Mouse (Mus musculus) C2C12 (cell line): Measurements from ENCODE around the gene Adnp. TPM values are rescaled to one million over a fixed set of nuclear protein-coding genes. Genes with fewer than 3 reads are reported as not detected.
"Not testable (repeated sequence)": the region's sequence is repeated elsewhere in the genome, so short reads cannot be mapped to it uniquely, and the experiment has no call there.

ENCODE experiments used
- H3K27me3 ChIP-seq: one replicate; pipeline ENCODE4 v1.6.1; 2011; ENCODE audit not compliant: control insufficient read depth, insufficient read depth, insufficient read length
- H3K36me3 ChIP-seq: one replicate; pipeline ENCODE4 v1.6.1; 2011; ENCODE audit not compliant: control insufficient read depth, insufficient read depth
- H3K4me3 ChIP-seq: one replicate; pipeline ENCODE4 v1.5.1; 2011; ENCODE audit warnings: mild to moderate bottlenecking, control low read depth; ENCODE audit not compliant: poor library complexity, insufficient read depth, severe bottlenecking
- H3K79me2 ChIP-seq: one replicate; pipeline ENCODE4 v1.6.1; 2011; ENCODE audit not compliant: control insufficient read depth, insufficient read depth
- H3K79me3 ChIP-seq: one replicate; pipeline ENCODE4 v1.6.1; 2011; ENCODE audit warnings: low read depth, control low read depth
- H3ac ChIP-seq: one replicate; pipeline ENCODE3; 2011; ENCODE audit warnings: low read depth; ENCODE audit not compliant: control insufficient read depth, insufficient read length
- CEBPB ChIP-seq: IDR thresholded peaks from one replicate; pipeline ENCODE4 v1.6.1; 2011; ENCODE audit warnings: low read depth, mild to moderate bottlenecking, control low read depth, moderate library complexity
- CTCF ChIP-seq: IDR thresholded peaks from one replicate; pipeline ENCODE4 v1.5.1; 2011; ENCODE audit not compliant: control insufficient read depth, insufficient read depth, insufficient read length
- FOSL1 ChIP-seq: IDR thresholded peaks from one replicate; pipeline ENCODE4 v1.8.0; 2011; ENCODE audit warnings: mild to moderate bottlenecking, low read length; ENCODE audit not compliant: poor library complexity, insufficient read depth, severe bottlenecking
- MAX ChIP-seq: IDR thresholded peaks from one replicate; pipeline ENCODE4 v1.6.1; 2011; ENCODE audit warnings: mild to moderate bottlenecking, control low read depth
- MYOD1 ChIP-seq: IDR thresholded peaks from one replicate; pipeline ENCODE4 v1.6.1; 2011; ENCODE audit warnings: low read depth; ENCODE audit not compliant: control insufficient read depth, insufficient read length
- MYOG ChIP-seq: IDR thresholded peaks from one replicate; pipeline ENCODE4 v1.6.1; 2011; ENCODE audit not compliant: control insufficient read depth, insufficient read length; ENCODE audit errors: extremely low read depth
- USF1 ChIP-seq: IDR thresholded peaks from one replicate; pipeline ENCODE4 v1.6.1; 2011; ENCODE audit warnings: low read depth, mild to moderate bottlenecking, control low read depth, moderate library complexity
- polyA plus RNA-seq: library from polyadenylated mRNA; unstranded; fragments of >200 nt; fragmentation: generic; extraction: Trizol; gene quantifications from one replicate; pipeline ENCODE4 v1.2.1, GENCODE M21; 2012; ENCODE audit warnings: missing spikeins

The Adnp gene
- polyA plus RNA-seq, 1 experiment, result 7.3 TPM

GRCm38 (mm10) chr2:168161978-168162377, 44.9 kb downstream of the Adnp start:
- no peaks in the 10 kb centered on the region for H3K79me3 ChIP-seq
- H3ac ChIP-seq, result no peak overlapping the region
- no peak overlapping the region for H3K4me3 ChIP-seq
- TF ChIP-seq MAX (no peak), CEBPB (no peak), MYOG (no peak), USF1 (no peak), MYOD1 (no peak), FOSL1 (no peak), CTCF (no peak)
- H3K27me3 ChIP-seq, result no peaks in the 10 kb centered on the region
- no peaks in the 10 kb centered on the region for H3K79me2 ChIP-seq
- no peaks in the 10 kb centered on the region for H3K36me3 ChIP-seq

- Histone ChIP-seq H3K36me3 (no peaks in the 10 kb centered on the region), H3K27me3 (no peaks in the 10 kb centered on the region), H3ac (no peak overlapping the region), H3K79me3 (no peaks in the 10 kb centered on the region), H3K79me2 (no peaks in the 10 kb centered on the region), H3K4me3 (no peak overlapping the region)
- no peak for TF ChIP-seq CEBPB
- no peak for TF ChIP-seq MYOG
- no peak for TF ChIP-seq USF1
- no peak for TF ChIP-seq FOSL1
- TF ChIP-seq CTCF, result no peak
- TF ChIP-seq MYOD1, result no peak
- no peak for TF ChIP-seq MAX
Observed at GRCm38 (mm10) chr2:168161514-168161971, 45.4 kb downstream of the Adnp start.

DNA sequence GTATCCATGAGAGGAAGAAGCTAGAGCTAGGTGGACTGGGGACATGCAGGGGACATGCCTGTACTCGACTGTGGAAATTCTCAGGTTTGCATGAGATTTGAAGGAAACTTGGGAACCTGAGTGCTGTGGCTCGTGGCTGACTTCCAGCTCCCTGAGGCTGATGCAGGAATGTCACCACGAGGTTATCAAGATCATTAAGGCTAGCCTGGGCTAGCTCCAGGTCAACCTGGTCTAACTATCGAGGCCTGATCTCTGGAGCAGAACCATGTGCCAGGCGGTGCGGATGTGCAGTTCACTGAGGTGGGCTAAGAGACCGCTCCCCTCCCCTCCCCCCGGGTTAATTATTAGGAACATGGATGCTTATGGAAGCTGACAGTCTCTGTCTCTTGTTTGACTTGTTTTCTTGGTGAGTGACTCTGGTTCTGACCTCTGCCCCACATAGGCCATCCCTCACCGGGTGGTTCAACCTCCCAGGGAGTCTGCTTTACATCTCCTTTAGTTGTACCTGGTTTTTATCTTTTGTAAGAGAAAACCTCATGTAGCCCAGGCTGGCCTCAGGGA, 46.5 kb downstream of the Adnp start:
- TF ChIP-seq USF1 (no peak), CTCF (no peak), MAX (no peak), MYOG (no peak), FOSL1 (no peak), MYOD1 (no peak), CEBPB (no peak)
- Histone ChIP-seq H3ac (no peak overlapping the region), H3K36me3 (no peaks in the 10 kb centered on the region), H3K4me3 (no peak overlapping the region), H3K79me3 (no peaks in the 10 kb centered on the region), H3K79me2 (no peaks in the 10 kb centered on the region), H3K27me3 (no peaks in the 10 kb centered on the region)

DNA sequence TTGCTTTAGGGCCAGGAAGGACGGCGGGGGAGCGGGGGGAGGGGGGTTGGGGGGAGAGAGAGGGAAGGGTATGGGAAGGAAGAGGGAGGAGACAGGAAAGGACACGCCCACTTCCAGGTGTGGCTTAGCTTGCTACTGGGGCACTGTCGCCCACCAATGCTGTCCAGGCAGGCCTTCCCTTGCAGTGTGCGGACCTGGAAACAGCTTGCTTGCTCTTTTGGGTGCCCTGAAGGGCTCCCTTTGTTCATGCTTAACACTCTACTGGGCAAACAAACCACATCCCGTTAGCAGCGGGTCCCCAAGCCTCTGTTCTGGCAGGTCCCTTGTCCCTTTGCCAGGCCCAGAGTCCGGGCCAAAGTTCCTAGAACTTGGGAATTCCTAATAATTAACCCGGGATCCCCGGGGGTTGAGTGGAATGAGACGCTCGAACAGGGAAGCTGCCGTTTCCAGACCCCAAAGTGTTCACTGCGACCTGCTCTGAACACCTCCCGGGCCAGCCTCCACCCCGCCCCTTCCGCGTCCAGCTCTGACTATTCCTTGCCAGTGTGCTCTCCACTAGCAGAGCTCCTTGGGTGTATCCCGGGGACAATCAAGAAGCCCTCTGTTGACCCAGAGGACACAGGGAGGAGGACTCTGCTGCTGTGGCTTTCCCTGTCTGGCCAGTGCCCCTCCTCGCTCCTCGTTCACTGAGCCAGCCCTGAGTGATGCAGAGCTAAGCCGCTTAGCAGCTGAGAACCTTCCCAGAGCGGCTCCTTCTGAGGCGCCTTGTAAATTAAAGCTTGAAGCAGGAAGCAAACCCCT, 47.8 kb downstream of the Adnp start:
- Histone ChIP-seq H3K79me3 (no peaks in the 10 kb centered on the region), H3K79me2 (no peaks in the 10 kb centered on the region), H3ac (no peak overlapping the region), H3K36me3 (no peaks in the 10 kb centered on the region), H3K4me3 (no peak overlapping the region), H3K27me3 (no peaks in the 10 kb centered on the region)
- TF ChIP-seq MYOG (no peak), FOSL1 (no peak), CTCF (no peak), MYOD1 (no peak), MAX (no peak), CEBPB (no peak), USF1 (no peak)

- H3K79me2 ChIP-seq, H3K27me3 ChIP-seq, H3K4me3 ChIP-seq, H3K36me3 ChIP-seq, H3ac ChIP-seq, H3K79me3 ChIP-seq: not testable (repeated sequence)
Observed at GRCm38 (mm10) chr2:168157974-168158373, 48.9 kb downstream of the Adnp start.

DNA sequence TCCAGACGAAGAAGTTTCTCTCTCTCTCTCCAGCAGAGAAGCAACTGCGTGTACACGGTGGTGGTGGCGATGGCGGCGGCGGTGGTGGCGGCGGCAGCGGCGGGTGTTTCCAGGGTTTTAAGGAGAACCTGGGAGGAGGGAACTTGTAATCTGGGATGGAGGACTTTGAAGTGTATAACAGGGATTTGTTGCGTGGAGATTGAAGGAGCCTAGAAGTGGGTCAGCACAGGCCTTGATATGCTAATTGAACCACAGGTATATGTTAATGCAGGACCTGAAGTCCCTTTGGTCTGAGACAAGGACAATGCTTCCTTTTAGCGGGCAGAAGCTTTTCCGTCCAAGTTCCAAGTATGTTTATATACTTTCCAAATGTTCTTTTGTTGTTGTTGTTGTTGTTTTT, 50.6 kb downstream of the Adnp start:
- Histone ChIP-seq H3ac (no peak overlapping the region), H3K4me3 (no peak overlapping the region), H3K36me3 (no peaks in the 10 kb centered on the region), H3K79me3 (no peaks in the 10 kb centered on the region), H3K79me2 (no peaks in the 10 kb centered on the region), H3K27me3 (no peaks in the 10 kb centered on the region)
- no peak for TF ChIP-seq CTCF
- no peak for TF ChIP-seq MYOG
- no peak for TF ChIP-seq MAX
- no peak for TF ChIP-seq MYOD1
- no peak for TF ChIP-seq FOSL1
- no peak for TF ChIP-seq CEBPB
- TF ChIP-seq USF1, result no peak
